Mouse (Mus musculus) CH12.LX (cell line): ENCODE results near the gene Grk3. TPM values are rescaled to one million over a fixed set of nuclear protein-coding genes. Genes with fewer than 3 reads are reported as not detected.

Experiments
- DNase-seq: peaks from one replicate; pipeline ENCODE4 v3.0.0-alpha.2; 2013; ENCODE audit errors: extremely low read depth
- H3K27ac ChIP-seq: 2 replicates; pipeline ENCODE4 v1.5.1; 2012; ENCODE audit warnings: low read depth, mild to moderate bottlenecking, control low read depth, moderate library complexity; ENCODE audit not compliant: insufficient read depth
- H3K27me3 ChIP-seq: replicated peaks from 2 replicates; pipeline ENCODE3; 2012; ENCODE audit warnings: inconsistent platforms
- H3K36me3 ChIP-seq, 2 experiments: replicated peaks in 1 of 2; 2 replicates each; pipeline versions ENCODE3 to v1.6.1; 2012; ENCODE audit warnings: inconsistent platforms in 1 of 2, low read length in 1 of 2, mild to moderate bottlenecking in 1 of 2, mixed read lengths in 1 of 2, moderate library complexity in 1 of 2; ENCODE audit not compliant: control insufficient read depth in 1 of 2, insufficient read depth in 1 of 2
- H3K4me1 ChIP-seq, 2 experiments: 2 replicates each; pipeline ENCODE4 v1.6.1; 2012; ENCODE audit warnings: inconsistent platforms in 1 of 2, moderate library complexity in 1 of 2; ENCODE audit not compliant: insufficient read depth in 2 of 2, control insufficient read depth in 1 of 2
- H3K4me2 ChIP-seq: 2 replicates; pipeline ENCODE4 v1.6.1; 2012; ENCODE audit warnings: low read depth, mild to moderate bottlenecking, control low read depth; ENCODE audit not compliant: poor library complexity, insufficient read depth, severe bottlenecking
- H3K4me3 ChIP-seq, 3 experiments: fragments of 150-350 bp in 1 of 3; sonication (generic) in 1 of 3; replicated peaks in 1 of 3; 2 replicates each; pipeline versions ENCODE3 to v1.5.1; 2011 to 2012; ENCODE audit warnings: low read depth in 2 of 3, low read length in 2 of 3, mild to moderate bottlenecking in 2 of 3, moderate library complexity in 2 of 3, control low read depth in 1 of 3, improper control_type of control experiment in 1 of 3, inconsistent platforms in 1 of 3, mixed read lengths in 1 of 3; ENCODE audit not compliant: poor library complexity in 1 of 3
- H3K79me2 ChIP-seq: replicated peaks from 2 replicates; pipeline ENCODE4 v1.6.1; 2012; ENCODE audit warnings: mild to moderate bottlenecking, moderate library complexity; ENCODE audit not compliant: control insufficient read depth, poor library complexity, insufficient read depth, severe bottlenecking; ENCODE audit errors: extremely low read depth
- H3K9ac ChIP-seq: 2 replicates; pipeline ENCODE4 v1.6.1; 2012; ENCODE audit warnings: low read depth, mild to moderate bottlenecking, control low read depth, moderate library complexity; ENCODE audit not compliant: insufficient read depth
- H3K9me3 ChIP-seq: replicated peaks from 2 replicates; pipeline ENCODE3; 2012; ENCODE audit warnings: low read length, inconsistent platforms, mixed read lengths
- CHD2 ChIP-seq: IDR thresholded peaks from 2 replicates; pipeline ENCODE4 v1.6.1; 2011; ENCODE audit warnings: low read length, improper control_type of control experiment
- CTCF ChIP-seq, 2 experiments: IDR thresholded peaks in 1 of 2; conservative IDR thresholded peaks in 1 of 2; 2 replicates each; pipeline ENCODE4 v1.5.1; 2011 to 2012; ENCODE audit warnings: low read depth in 2 of 2, low read length in 2 of 2, improper control_type of control experiment in 1 of 2, inconsistent platforms in 1 of 2, mild to moderate bottlenecking in 1 of 2, moderate library complexity in 1 of 2
- E2F4 ChIP-seq: IDR thresholded peaks from 2 replicates; pipeline ENCODE4 v1.6.1; 2011; ENCODE audit warnings: low read depth, low read length, improper control_type of control experiment; ENCODE audit not compliant: insufficient replicate concordance
- ELF1 ChIP-seq: IDR thresholded peaks from 2 replicates; pipeline ENCODE4 v1.6.1; 2014; ENCODE audit warnings: low read depth, mild to moderate bottlenecking, inconsistent platforms, low read length, improper control_type of control experiment
- EP300 ChIP-seq: IDR thresholded peaks from 2 replicates; pipeline ENCODE4 v1.6.1; 2011; ENCODE audit warnings: low read length, improper control_type of control experiment
- ETS1 ChIP-seq: conservative IDR thresholded peaks from 2 replicates; pipeline ENCODE4 v1.6.1; 2012; ENCODE audit warnings: low read depth, mild to moderate bottlenecking, inconsistent platforms, low read length, improper control_type of control experiment, moderate library complexity
- HCFC1 ChIP-seq: IDR thresholded peaks from 2 replicates; pipeline ENCODE4 v1.6.1; 2012; ENCODE audit warnings: low read depth, mild to moderate bottlenecking, inconsistent platforms, low read length, improper control_type of control experiment
- JUN ChIP-seq: IDR thresholded peaks from 2 replicates; pipeline ENCODE4 v1.6.1; 2011; ENCODE audit warnings: low read depth, mild to moderate bottlenecking, low read length, improper control_type of control experiment, moderate library complexity; ENCODE audit not compliant: insufficient read depth
- JUND ChIP-seq: conservative IDR thresholded peaks from 2 replicates; pipeline ENCODE4 v1.6.1; 2011; ENCODE audit warnings: low read depth, low read length, improper control_type of control experiment
- KAT2A ChIP-seq: IDR thresholded peaks from 2 replicates; pipeline ENCODE4 v1.6.1; 2012; ENCODE audit warnings: low read length, improper control_type of control experiment, inconsistent platforms; ENCODE audit not compliant: insufficient replicate concordance
- MYC ChIP-seq: IDR thresholded peaks from 2 replicates; pipeline ENCODE4 v1.6.1; 2011; ENCODE audit warnings: low read depth, mild to moderate bottlenecking, improper control_type of control experiment, low read length
- NRF1 ChIP-seq: IDR thresholded peaks from 2 replicates; pipeline ENCODE4 v1.6.1; 2014; ENCODE audit warnings: low read depth, mild to moderate bottlenecking, inconsistent platforms, low read length, improper control_type of control experiment, moderate library complexity
- POLR2AphosphoS2 ChIP-seq: IDR thresholded peaks from 2 replicates; pipeline ENCODE4 v1.6.1; 2011; ENCODE audit warnings: low read depth, low read length, improper control_type of control experiment
- SIN3A ChIP-seq: IDR thresholded peaks from 2 replicates; pipeline ENCODE4 v1.6.1; 2012; ENCODE audit warnings: low read length, improper control_type of control experiment, inconsistent platforms
- UBTF ChIP-seq: IDR thresholded peaks from 2 replicates; pipeline ENCODE4 v1.6.1; 2012; ENCODE audit warnings: low read depth, mild to moderate bottlenecking, inconsistent platforms, low read length, improper control_type of control experiment, moderate library complexity
- USF1 ChIP-seq: IDR thresholded peaks from 2 replicates; pipeline ENCODE4 v1.6.1; 2014; ENCODE audit warnings: low read depth, mild to moderate bottlenecking, inconsistent platforms, low read length, improper control_type of control experiment
- USF2 ChIP-seq: conservative IDR thresholded peaks from 2 replicates; pipeline ENCODE4 v1.6.1; 2011; ENCODE audit warnings: low read depth, low read length, improper control_type of control experiment
- ZC3H11A ChIP-seq: IDR thresholded peaks from 2 replicates; pipeline ENCODE4 v1.6.1; 2012; ENCODE audit warnings: low read depth, mild to moderate bottlenecking, inconsistent platforms, low read length, improper control_type of control experiment
- ZKSCAN1 ChIP-seq: IDR thresholded peaks from 2 replicates; pipeline ENCODE4 v1.6.1; 2012; ENCODE audit warnings: low read depth, inconsistent platforms, low read length, improper control_type of control experiment, borderline replicate concordance
- ZMIZ1 ChIP-seq: IDR thresholded peaks from 2 replicates; pipeline ENCODE4 v1.6.1; 2012; ENCODE audit warnings: low read depth, mild to moderate bottlenecking, inconsistent platforms, low read length, improper control_type of control experiment
- dilution Hi-C: fragments of 300-500 bp; cut with MboI; formaldehyde crosslinking; loops from 2 replicates; pipeline ENCODE4 v1.14.3; 2020; ENCODE audit warnings: low sequenced_read_pairs; ENCODE audit not compliant: extremely low pct_unique_long_range_greater_than_20kb, extremely low pct_ligation_motif_present
- in situ Hi-C: fragments of 300-500 bp; cut with MboI; formaldehyde crosslinking; loops from 3 replicates; pipeline ENCODE4 v1.14.3; 2019; ENCODE audit warnings: low sequenced_read_pairs, low pct_ligation_motif_present, low pct_unique_long_range_greater_than_20kb, mixed read lengths
- polyA plus RNA-seq: library from polyadenylated mRNA; unstranded; fragments of >175 nt; gene quantifications from 2 replicates; pipeline ENCODE4 v1.2.1, GENCODE M21; 2012; ENCODE audit warnings: low read depth; ENCODE audit not compliant: insufficient read length
- total RNA-seq, 2 experiments: library from RNA; depleted of rRNA; stranded (reverse); fragments of 300-350 nt in 1 of 2; fragments of >200 nt in 1 of 2; gene quantifications; 2 replicates each; pipeline ENCODE4 v1.2.3; 2012 to 2014

The Grk3 gene
- total and polyA plus RNA-seq, 3 experiments = not detected

GRCm38 (mm10) chr5:113011926-113012325, 3.7 kb downstream of the Grk3 start:
- H3K27me3 ChIP-seq = no peaks in the 10 kb centered on the region
- in situ Hi-C loops (no loop called here), dilution Hi-C loops (no loop called here)
- H3K9ac ChIP-seq = no peak overlapping the region
- H3K27ac ChIP-seq = no peak overlapping the region
- no peak overlapping the region for H3K4me3 ChIP-seq
- H3K4me2 ChIP-seq = no peak overlapping the region
- no peaks in the 10 kb centered on the region for H3K4me1 ChIP-seq
- no peak for DNase-seq
- H3K36me3 ChIP-seq = no peaks in the 10 kb centered on the region
- peaks cover 89% of the 10 kb centered on the region for H3K9me3 ChIP-seq
- TF ChIP-seq MYC (no peak), ELF1 (no peak), UBTF (no peak), CHD2 (no peak), ZC3H11A (no peak), HCFC1 (no peak), ZMIZ1 (no peak), ZKSCAN1 (no peak), ETS1 (no peak), EP300 (no peak), JUND (no peak)
- H3K79me2 ChIP-seq = no peaks in the 10 kb centered on the region

DNA sequence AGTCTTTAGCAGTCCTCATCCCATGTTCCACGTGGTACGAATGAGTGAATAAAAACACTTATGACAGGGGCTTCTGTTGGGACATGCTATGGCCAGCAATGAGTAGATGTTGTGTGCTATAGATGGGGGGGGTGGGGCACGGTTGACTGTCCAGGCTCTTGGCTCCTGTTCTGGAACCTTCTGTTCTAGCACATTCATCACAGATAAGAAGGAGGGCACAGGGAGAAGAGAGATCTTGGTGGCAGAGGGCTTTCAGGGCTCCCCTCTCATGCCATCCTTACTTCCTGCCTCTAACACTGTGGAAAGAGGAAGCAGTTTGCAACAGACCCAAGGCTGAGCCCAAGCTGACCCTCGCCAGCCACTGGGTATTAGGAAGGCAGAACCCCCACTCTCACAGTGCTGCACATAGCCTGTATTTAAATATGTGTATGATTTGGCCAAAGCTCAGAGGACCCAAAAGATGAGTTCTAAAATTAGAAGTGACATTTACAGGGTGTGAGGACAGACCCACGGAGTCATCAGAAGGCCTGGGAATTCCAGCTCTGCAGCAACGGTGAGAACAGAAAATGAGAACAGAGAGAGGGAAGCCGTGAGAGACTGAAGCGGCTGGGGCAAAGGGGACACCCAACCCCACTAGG, 6.3 kb downstream of the Grk3 start:
- Histone ChIP-seq H3K9me3 (peaks cover 90% of the 10 kb centered on the region), H3K4me1 (no peaks in the 10 kb centered on the region), H3K27ac (no peak overlapping the region), H3K9ac (no peak overlapping the region), H3K4me3 (no peak overlapping the region), H3K36me3 (no peaks in the 10 kb centered on the region), H3K79me2 (no peaks in the 10 kb centered on the region), H3K27me3 (no peaks in the 10 kb centered on the region), H3K4me2 (no peak overlapping the region)
- in situ Hi-C loops = no loop called here
- DNase-seq = no peak
- dilution Hi-C loops = no loop called here
- no peak for TF ChIP-seq CTCF (conservative IDR thresholded peaks at IDR 0.05 in 1 of 2, IDR thresholded peaks at IDR 0.05 in 1 of 2; ENCODE audit: low read depth in 2 of 2, low read length in 2 of 2)

DNA sequence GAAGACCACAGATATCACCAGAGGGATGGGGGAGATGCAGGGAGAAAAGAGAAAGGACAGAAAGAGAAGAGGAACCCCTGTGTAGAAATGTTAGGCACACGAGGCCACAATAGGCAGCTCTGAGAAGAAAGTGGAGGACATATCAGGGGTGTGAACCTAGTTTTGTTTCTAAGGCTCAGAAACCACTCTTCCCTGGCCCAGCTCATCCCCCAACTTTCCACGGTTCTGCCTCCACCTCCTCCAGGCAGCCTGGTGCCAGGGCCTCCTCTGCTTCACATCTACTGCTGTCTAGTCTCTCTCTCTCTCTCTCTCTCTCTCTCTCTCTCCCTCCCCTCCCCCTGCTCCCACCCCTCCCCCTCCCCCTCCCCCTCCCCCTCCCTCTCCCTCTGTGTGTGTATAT, 7.1 kb downstream of the Grk3 start:
- Histone ChIP-seq H3K36me3 (no peaks in the 10 kb centered on the region), H3K27me3 (no peaks in the 10 kb centered on the region), H3K9ac (no peak overlapping the region), H3K4me1 (no peaks in the 10 kb centered on the region), H3K79me2 (no peaks in the 10 kb centered on the region), H3K4me3 (no peak overlapping the region), H3K9me3 (peaks cover 85% of the 10 kb centered on the region), H3K27ac (no peak overlapping the region), H3K4me2 (no peak overlapping the region)
- in situ Hi-C loops (no loop called here), dilution Hi-C loops (no loop called here)
- TF ChIP-seq POLR2AphosphoS2 = no peak
- TF ChIP-seq USF1 = no peak
- no peak for TF ChIP-seq ELF1
- TF ChIP-seq SIN3A = no peak
- no peak for TF ChIP-seq NRF1
- TF ChIP-seq ZKSCAN1 = no peak
- no peak for TF ChIP-seq JUN
- TF ChIP-seq USF2 = no peak
- no peak for TF ChIP-seq KAT2A
- TF ChIP-seq E2F4 = no peak
- no peak for DNase-seq
